Mouse (Mus musculus): ENCODE measurements around the gene Zhx3.

DNA sequence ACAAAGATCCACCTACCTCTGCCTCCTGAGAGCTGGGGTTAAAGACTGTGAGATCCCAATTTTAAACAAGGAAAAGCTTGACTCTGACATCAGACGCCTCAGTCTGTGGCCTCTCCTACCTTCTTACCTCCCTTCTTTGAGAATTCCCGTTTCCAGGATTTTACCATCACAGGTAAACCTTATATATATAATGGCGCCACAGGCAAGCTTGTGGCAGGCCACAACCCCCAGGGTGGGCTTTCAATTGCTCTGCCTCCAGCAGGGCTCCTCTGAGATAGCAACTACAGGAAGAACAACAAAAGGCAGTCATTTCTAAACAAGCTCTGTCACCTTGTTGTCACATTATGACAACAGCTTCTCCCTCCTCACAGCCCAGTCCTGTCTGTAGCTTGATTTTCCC is 13.4 kb upstream of the Zhx3 start:
- no peak for TF ChIP-seq CTCF (IDR thresholded peaks at IDR 0.05; ENCODE audit: low read depth, low read length)
- no peak for TF ChIP-seq POLR2A (IDR thresholded peaks at IDR 0.05; ENCODE audit: insufficient read depth, low read length)
- TF ChIP-seq EP300 (IDR thresholded peaks at IDR 0.05; ENCODE audit: insufficient read depth, low read depth, low read length), result no peak
